ENCODE assay signal across 16 mouse cellular contexts in genomic region chr11:52441096-52441495, GRCm38 (mm10).
"Had no signal": no experiment of that assay in that cellular context is flagged by ENCODE, and none has a peak within 500 bp of the region (broad histone marks: within the 10 kb centered on the region; RNA-seq: fewer than 3 reads in every experiment).

No protein-coding gene starts in this region.

- H3K36me3 ChIP-seq: limb, embryonic 12.5 days; liver, embryonic 13.5 days; lung, embryonic 15.5 days; midbrain, embryonic 13.5 days; neural tube, embryonic 12.5 days had no signal

- ATAC-seq: intestine, postnatal 0 days; liver, postnatal 0 days; midbrain, embryonic 13.5 days had no signal

- H3K9me3 ChIP-seq: limb, embryonic 12.5 days; liver, embryonic 13.5 days; lung, embryonic 15.5 days; midbrain, embryonic 13.5 days; neural tube, embryonic 12.5 days had no signal

- DNase-seq: kidney, adult 8-10 months; kidney, postnatal 25 days; liver; liver, embryonic 13.5 days; liver, postnatal 0 days; lung, postnatal 14 days; thymus, postnatal 4 days had no signal

- H3K27ac ChIP-seq: left cerebral cortex, adult 2 months; limb, embryonic 12.5 days; liver, embryonic 13.5 days; lung, embryonic 15.5 days; macrophage; midbrain, embryonic 13.5 days; neural tube, embryonic 12.5 days; stomach, postnatal 0 days had no signal

- H3K27me3 ChIP-seq: lung, embryonic 15.5 days; midbrain, embryonic 13.5 days had no signal

- H3K4me3 ChIP-seq: left cerebral cortex, adult 2 months; limb, embryonic 12.5 days; liver, embryonic 13.5 days; lung, embryonic 15.5 days; megakaryocyte, embryonic 14.5 days; midbrain, embryonic 13.5 days; neural tube, embryonic 12.5 days had no signal

- H3K9ac ChIP-seq: limb, embryonic 12.5 days; liver, embryonic 13.5 days; liver, postnatal 0 days; lung, embryonic 15.5 days; midbrain, embryonic 13.5 days; neural tube, embryonic 12.5 days had no signal

- H3K4me2 ChIP-seq: limb, embryonic 12.5 days; liver, embryonic 13.5 days; lung, embryonic 15.5 days; midbrain, embryonic 13.5 days; neural tube, embryonic 12.5 days had no signal

- H3K4me1 ChIP-seq: liver, embryonic 13.5 days; lung, embryonic 15.5 days; megakaryocyte, embryonic 14.5 days had no signal
